Mouse (Mus musculus) liver, embryonic 11.5 days (tissue): Measurements from ENCODE around the gene Gm3752. TPM values are rescaled to one million over a fixed set of nuclear protein-coding genes. Genes with fewer than 3 reads are reported as not detected.
"Not testable (repeated sequence)": the region's sequence is repeated elsewhere in the genome, so short reads cannot be mapped to it uniquely, and the experiment has no call there.

Source experiments
- ATAC-seq: fragments of 200-750 bp; cut with Nextera tagmentation; replicated peaks from 2 replicates; pipeline ENCODE4 v1.8.0; 2017; ENCODE audit warnings: moderate number of reproducible peaks, mild to moderate bottlenecking, moderate TSS enrichment, moderate library complexity; ENCODE audit not compliant: low FRiP score
- DNase-seq: peaks from one replicate; pipeline ENCODE4 v3.0.0-alpha.2; 2017; ENCODE audit warnings: low spot score
- H3K27ac ChIP-seq: fragments of 300-500 bp; sonication (generic); 2 replicates; pipeline ENCODE4 v1.5.1; 2014; ENCODE audit warnings: mild to moderate bottlenecking, low read depth, low read length, control low read depth
- H3K27me3 ChIP-seq: fragments of 300-500 bp; sonication (generic); replicated peaks from 2 replicates; pipeline ENCODE4 v1.6.1; 2014; ENCODE audit warnings: low read length, mixed read lengths; ENCODE audit not compliant: control insufficient read depth, insufficient read depth
- H3K36me3 ChIP-seq: fragments of 300-500 bp; sonication (generic); 2 replicates; pipeline ENCODE4 v1.6.1; 2014; ENCODE audit warnings: mild to moderate bottlenecking, low read length, moderate library complexity, mixed read lengths; ENCODE audit not compliant: control insufficient read depth, insufficient read depth
- H3K4me1 ChIP-seq: fragments of 300-500 bp; sonication (generic); replicated peaks from 2 replicates; pipeline ENCODE4 v1.6.1; 2014; ENCODE audit warnings: low read length, mixed read lengths; ENCODE audit not compliant: control insufficient read depth, insufficient read depth
- H3K4me2 ChIP-seq: fragments of 300-500 bp; sonication (generic); 2 replicates; pipeline ENCODE4 v1.6.1; 2014; ENCODE audit warnings: mild to moderate bottlenecking, control low read depth, moderate library complexity
- H3K4me3 ChIP-seq: fragments of 300-500 bp; sonication (generic); 2 replicates; pipeline ENCODE4 v1.5.1; 2014; ENCODE audit warnings: low read depth, low read length, control low read depth
- H3K9ac ChIP-seq: fragments of 300-500 bp; sonication (generic); 2 replicates; pipeline ENCODE4 v1.6.1; 2014; ENCODE audit warnings: low read depth, low read length, control low read depth
- H3K9me3 ChIP-seq: fragments of 300-500 bp; sonication (generic); 2 replicates; pipeline ENCODE4 v1.6.1; 2016; ENCODE audit warnings: low read length, inconsistent platforms, mixed read lengths; ENCODE audit not compliant: control insufficient read depth
- WGBS: fragments of 180-500 bp; shearing (Covaris S2); extraction: QIAGEN DNeasy Blood & Tissue Kit; methylation state at CpG from one replicate; pipeline ENCODE4 v1.1.7; 2014; 5-methylcytosine and 5-hydroxymethylcytosine counted together
- polyA plus RNA-seq: library from polyadenylated mRNA; unstranded; fragments of >200 nt; fragmentation: Nextera tagmentation; extraction: Ambion mirVana; gene quantifications from 2 replicates; pipeline ENCODE4 v1.2.1, GENCODE M21; 2014

Gene Gm3752
- polyA plus RNA-seq = 0.19 and 0.23 TPM in 2 replicates

DNA sequence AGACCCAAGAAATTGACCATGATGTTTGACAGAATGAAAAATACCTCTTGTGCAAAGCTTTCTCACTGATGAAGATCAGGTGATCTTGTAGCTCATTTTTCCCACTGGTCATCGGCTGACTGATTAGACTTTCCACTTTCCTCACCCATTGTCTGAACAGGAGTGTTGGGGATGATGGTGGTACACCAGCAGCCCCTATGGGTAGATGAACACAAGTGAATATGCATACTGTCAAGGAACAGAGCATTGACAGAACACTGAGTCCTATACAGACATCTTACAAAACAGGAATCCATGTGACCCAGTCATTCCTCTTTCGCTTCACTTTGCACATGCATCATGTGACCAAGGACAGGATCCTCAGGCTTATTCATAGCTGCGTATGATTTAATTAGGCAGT, at the start of gene Gm3752:
TSS of gene Gm3752 (minus strand) at position 101 of the 400 bp plus-strand sequence.
- H3K27ac ChIP-seq, H3K27me3 ChIP-seq, H3K4me1 ChIP-seq, H3K4me2 ChIP-seq, H3K4me3 ChIP-seq, H3K36me3 ChIP-seq, ATAC-seq, DNase-seq, H3K9me3 ChIP-seq, H3K9ac ChIP-seq: not testable (repeated sequence)
- 56% methylated on average over 1 of the region's 3 CpGs for WGBS

DNA sequence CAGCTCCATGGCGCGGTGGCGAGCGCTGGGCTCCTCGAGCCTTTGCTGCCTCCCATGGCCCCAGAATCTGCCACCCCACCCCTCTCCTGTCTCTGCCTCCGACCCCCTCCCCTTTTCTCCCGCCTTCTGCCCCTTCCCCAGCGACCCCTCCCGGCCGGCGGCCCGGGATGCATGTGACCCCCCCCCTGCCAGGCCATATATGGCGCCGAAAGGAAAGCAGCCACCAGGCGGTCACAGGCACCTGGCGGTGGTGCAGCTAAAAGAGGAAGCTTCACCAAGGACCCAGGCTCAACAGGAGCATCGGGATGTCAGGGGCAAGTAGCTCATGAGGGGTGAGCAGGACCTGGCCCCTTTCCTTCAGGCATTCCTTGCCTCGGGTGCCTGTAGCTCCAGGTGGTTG, 5.2 kb upstream of the Gm3752 start:
- 0% methylated on average over 12 of the region's 18 CpGs for WGBS
- ATAC-seq = not testable (repeated sequence)

DNA sequence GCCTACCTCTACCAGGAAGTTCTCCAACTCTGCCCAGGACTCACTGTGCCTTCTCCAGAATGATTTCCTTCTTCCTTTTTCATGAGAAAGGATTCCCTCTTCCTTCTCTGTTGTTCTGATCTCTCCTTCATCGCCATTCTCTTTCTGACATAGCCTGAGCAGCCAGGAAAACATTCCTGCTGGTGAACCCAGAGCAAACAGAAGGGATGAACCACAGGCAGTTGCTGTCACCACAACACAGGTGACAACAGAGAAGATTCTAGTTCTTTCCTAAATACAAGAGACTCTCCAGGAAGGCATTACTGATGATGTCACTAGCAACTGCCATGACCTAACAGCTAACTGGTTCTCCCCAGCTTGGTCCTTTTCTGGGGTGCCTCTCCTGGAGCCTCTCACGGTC, 32.7 kb downstream of the Gm3752 start, which contains the start of gene Gm3755:
TSS of gene Gm3755 (minus strand) at position 101 of the 400 bp plus-strand sequence.
- H3K27ac ChIP-seq = not testable (repeated sequence)

More for the DNA sequence above, 5.2 kb upstream of the Gm3752 start:
- H3K4me2 ChIP-seq = peak overlapping the region; percentile 35
- H3K27me3 ChIP-seq, H3K27ac ChIP-seq, H3K9ac ChIP-seq, H3K4me1 ChIP-seq, H3K9me3 ChIP-seq, H3K36me3 ChIP-seq, H3K4me3 ChIP-seq: not testable (repeated sequence)
- DNase-seq = peak; percentile 30

DNA sequence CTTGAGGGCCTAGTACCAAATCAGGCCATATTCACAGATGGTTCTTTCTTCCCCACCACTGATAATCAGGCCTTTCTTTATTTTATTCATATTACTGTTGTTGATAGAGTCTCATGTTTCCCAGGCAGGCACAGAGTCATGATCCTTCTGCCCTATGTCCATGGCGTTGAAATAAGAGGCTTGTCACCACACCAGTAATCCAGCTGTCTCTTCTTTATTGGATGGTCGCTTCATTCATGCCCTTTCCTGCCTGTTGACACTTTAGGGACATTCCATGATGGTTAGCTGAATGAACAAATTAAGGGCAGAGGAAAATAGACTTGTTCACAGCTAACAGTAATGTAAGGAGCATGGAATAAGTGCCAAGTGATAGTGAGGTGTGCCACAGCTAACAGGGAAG, 61.1 kb downstream of the Gm3752 start:
- ATAC-seq, H3K4me2 ChIP-seq, DNase-seq, H3K4me3 ChIP-seq, H3K9me3 ChIP-seq, H3K9ac ChIP-seq, H3K36me3 ChIP-seq, H3K4me1 ChIP-seq, H3K27me3 ChIP-seq, H3K27ac ChIP-seq: not testable (repeated sequence)
- 63% methylated on average over 2 of the region's 2 CpGs for WGBS

More for the DNA sequence above, 32.7 kb downstream of the Gm3752 start, which contains the start of gene Gm3755:
- not testable (repeated sequence) for H3K4me3 ChIP-seq, DNase-seq, H3K9me3 ChIP-seq, H3K4me1 ChIP-seq, H3K27me3 ChIP-seq, H3K4me2 ChIP-seq, H3K36me3 ChIP-seq, H3K9ac ChIP-seq, ATAC-seq
- WGBS = no CpG with 5 or more reads among the region's 2 CpGs

Other genes starting within 250 kb of the Gm3752 start
- not detected in 2 replicates for gene Gm3727, start 219.0 kb downstream of the Gm3752 start, polyA plus RNA-seq
- gene Gm3739, start 168.7 kb downstream of the Gm3752 start, polyA plus RNA-seq = 0.11 and 0.21 TPM in 2 replicates
- not detected in 2 replicates for gene Gm5797, start 151.4 kb downstream of the Gm3752 start, polyA plus RNA-seq
- gene Gm8374, start 118.6 kb downstream of the Gm3752 start, polyA plus RNA-seq = not detected in 2 replicates
- not detected in 2 replicates for gene Gm3755, start 32.8 kb downstream of the Gm3752 start, polyA plus RNA-seq
- not detected in 2 replicates for gene Gm3558, start 84.8 kb upstream of the Gm3752 start, polyA plus RNA-seq
- not detected in 2 replicates for gene Gm10338, start 111.8 kb upstream of the Gm3752 start, polyA plus RNA-seq
- gene Gm10128, start 160.2 kb upstream of the Gm3752 start, polyA plus RNA-seq = not detected in 2 replicates